Mouse (Mus musculus): Measurements from ENCODE around the gene Slc16a1. TPM values are rescaled to one million over a fixed set of nuclear protein-coding genes. Genes with fewer than 3 reads are reported as not detected.

Slc16a1 gene
- 22.3 and 24.6 TPM in 2 replicates for polyA plus RNA-seq (2015; fragmentation: Nextera tagmentation; extraction: Ambion mirVana)

DNA sequence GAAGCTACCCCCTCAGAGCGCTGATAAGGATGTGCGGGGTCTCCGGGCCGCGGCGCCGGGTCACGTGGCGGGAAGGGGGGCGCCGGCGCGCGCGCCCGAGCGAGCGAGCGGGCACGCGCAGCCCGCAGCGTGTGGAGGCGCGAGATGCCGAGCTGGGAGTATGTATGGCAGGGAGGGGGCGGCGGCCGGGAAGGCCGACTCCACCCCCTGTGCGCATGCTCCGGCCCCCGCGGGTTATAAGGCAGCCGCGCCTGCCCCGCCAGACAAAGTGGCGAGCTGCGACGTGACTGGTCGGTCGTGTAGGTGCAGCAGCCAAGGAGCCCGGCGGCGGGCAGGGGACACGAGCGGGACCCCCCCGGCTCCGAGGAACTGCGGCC lies at the start of gene Slc16a1:
TSS of gene Slc16a1 (plus strand) at position 266 of the 377 bp plus-strand sequence.

Other genes starting within 250 kb of the Slc16a1 start
- 17.4 and 18.8 TPM in 2 replicates for gene Lrig2, start 126.8 kb upstream of the Slc16a1 start, polyA plus RNA-seq (2015; fragmentation: Nextera tagmentation; extraction: Ambion mirVana)
- 1.8 and 5.1 TPM in 2 replicates for gene Ppm1j, start 142.4 kb downstream of the Slc16a1 start, polyA plus RNA-seq (2015; fragmentation: Nextera tagmentation; extraction: Ambion mirVana)
- 0.05 TPM in 1 of 2 replicates, not detected in the other for gene Fam19a3, start 143.2 kb downstream of the Slc16a1 start, polyA plus RNA-seq (2015; fragmentation: Nextera tagmentation; extraction: Ambion mirVana)
- 79.1 and 85.0 TPM in 2 replicates for gene Rhoc, start 149.7 kb downstream of the Slc16a1 start, polyA plus RNA-seq (2015; fragmentation: Nextera tagmentation; extraction: Ambion mirVana)
- gene Mov10, start 179.9 kb downstream of the Slc16a1 start, polyA plus RNA-seq (2015; fragmentation: Nextera tagmentation; extraction: Ambion mirVana) = 9.7 and 11.6 TPM in 2 replicates
- 24.8 and 31.7 TPM in 2 replicates for gene St7l, start 225.3 kb downstream of the Slc16a1 start, polyA plus RNA-seq (2015; fragmentation: Nextera tagmentation; extraction: Ambion mirVana)
- 89.3 and 96.2 TPM in 2 replicates for gene Capza1, start 225.8 kb downstream of the Slc16a1 start, polyA plus RNA-seq (2015; fragmentation: Nextera tagmentation; extraction: Ambion mirVana)